Mouse (Mus musculus) heart, postnatal 0 days (tissue): ENCODE measurements around the gene Hjurp.

Source experiments
- CTCF ChIP-seq: IDR thresholded peaks from 2 replicates; pipeline ENCODE4 v1.5.1; 2016; ENCODE audit warnings: antibody characterized with exemption, control low read depth, low read depth
- EP300 ChIP-seq: IDR thresholded peaks from 2 replicates; pipeline ENCODE4 v1.6.1; 2016; ENCODE audit warnings: antibody characterized with exemption, low read depth

DNA sequence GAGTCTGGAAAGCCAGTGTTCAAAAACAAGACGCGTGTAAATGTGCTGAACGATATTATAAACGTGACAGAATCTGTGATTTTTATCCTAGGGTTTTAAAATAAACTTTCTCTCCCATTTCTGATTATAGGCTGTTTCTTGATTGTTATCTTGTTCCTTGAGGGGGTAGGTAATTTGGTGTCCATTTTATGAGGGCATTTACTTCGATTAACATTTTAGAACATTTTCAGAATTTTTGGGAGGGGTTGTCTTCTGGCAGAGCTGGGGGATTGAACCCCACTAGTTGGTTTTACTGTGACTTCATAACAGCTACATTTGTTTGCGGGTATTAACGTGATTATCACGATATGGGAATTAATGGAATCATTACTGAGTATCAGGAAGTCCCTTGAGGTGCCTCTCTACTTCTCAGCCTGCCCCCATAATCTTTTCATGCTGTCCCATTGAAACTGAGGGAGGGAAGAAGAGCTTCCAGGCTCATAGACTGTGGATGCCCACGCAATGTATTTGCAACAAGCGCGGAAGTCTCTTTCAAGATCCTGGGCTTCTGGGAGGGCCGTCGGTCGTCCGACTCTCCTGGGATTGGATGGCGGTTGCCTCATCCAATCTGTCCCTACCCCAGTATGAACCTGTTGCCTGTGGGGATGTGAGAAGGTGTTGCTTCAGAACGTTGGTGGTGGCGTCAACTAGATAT lies 532 bp upstream of the Hjurp start:
- TF ChIP-seq CTCF: no peak
- no peak for TF ChIP-seq EP300
